Mouse (Mus musculus) C2C12 (cell line): Measurements from ENCODE around the gene Lhpp. TPM values are rescaled to one million over a fixed set of nuclear protein-coding genes. Genes with fewer than 3 reads are reported as not detected.

ENCODE experiments used
- H3K27me3 ChIP-seq: one replicate; pipeline ENCODE4 v1.6.1; 2011; ENCODE audit not compliant: control insufficient read depth, insufficient read depth, insufficient read length
- H3K36me3 ChIP-seq: one replicate; pipeline ENCODE4 v1.6.1; 2011; ENCODE audit not compliant: control insufficient read depth, insufficient read depth
- H3K4me3 ChIP-seq: one replicate; pipeline ENCODE4 v1.5.1; 2011; ENCODE audit warnings: mild to moderate bottlenecking, control low read depth; ENCODE audit not compliant: poor library complexity, insufficient read depth, severe bottlenecking
- H3K79me2 ChIP-seq: one replicate; pipeline ENCODE4 v1.6.1; 2011; ENCODE audit not compliant: control insufficient read depth, insufficient read depth
- H3K79me3 ChIP-seq: one replicate; pipeline ENCODE4 v1.6.1; 2011; ENCODE audit warnings: low read depth, control low read depth
- H3ac ChIP-seq: one replicate; pipeline ENCODE3; 2011; ENCODE audit warnings: low read depth; ENCODE audit not compliant: control insufficient read depth, insufficient read length
- CEBPB ChIP-seq: IDR thresholded peaks from one replicate; pipeline ENCODE4 v1.6.1; 2011; ENCODE audit warnings: low read depth, mild to moderate bottlenecking, control low read depth, moderate library complexity
- CTCF ChIP-seq: IDR thresholded peaks from one replicate; pipeline ENCODE4 v1.5.1; 2011; ENCODE audit not compliant: control insufficient read depth, insufficient read depth, insufficient read length
- FOSL1 ChIP-seq: IDR thresholded peaks from one replicate; pipeline ENCODE4 v1.8.0; 2011; ENCODE audit warnings: mild to moderate bottlenecking, low read length; ENCODE audit not compliant: poor library complexity, insufficient read depth, severe bottlenecking
- MAX ChIP-seq: IDR thresholded peaks from one replicate; pipeline ENCODE4 v1.6.1; 2011; ENCODE audit warnings: mild to moderate bottlenecking, control low read depth
- MYOD1 ChIP-seq: IDR thresholded peaks from one replicate; pipeline ENCODE4 v1.6.1; 2011; ENCODE audit warnings: low read depth; ENCODE audit not compliant: control insufficient read depth, insufficient read length
- MYOG ChIP-seq: IDR thresholded peaks from one replicate; pipeline ENCODE4 v1.6.1; 2011; ENCODE audit not compliant: control insufficient read depth, insufficient read length; ENCODE audit errors: extremely low read depth
- USF1 ChIP-seq: IDR thresholded peaks from one replicate; pipeline ENCODE4 v1.6.1; 2011; ENCODE audit warnings: low read depth, mild to moderate bottlenecking, control low read depth, moderate library complexity
- polyA plus RNA-seq: library from polyadenylated mRNA; unstranded; fragments of >200 nt; fragmentation: generic; extraction: Trizol; gene quantifications from one replicate; pipeline ENCODE4 v1.2.1, GENCODE M21; 2012; ENCODE audit warnings: missing spikeins

Gene Lhpp
- polyA plus RNA-seq, 1 experiment: 2.9 TPM

GRCm38 (mm10) chr7:132722401-132723370 lies 112.2 kb downstream of the Lhpp start:
- H3ac ChIP-seq: no peak overlapping the region
- H3K79me2 ChIP-seq: no peaks in the 10 kb centered on the region
- no peaks in the 10 kb centered on the region for H3K36me3 ChIP-seq
- no peaks in the 10 kb centered on the region for H3K27me3 ChIP-seq
- H3K79me3 ChIP-seq: no peaks in the 10 kb centered on the region
- no peak overlapping the region for H3K4me3 ChIP-seq
- TF ChIP-seq USF1 (no peak), FOSL1 (no peak), CTCF (no peak), MAX (no peak)

- Histone ChIP-seq H3K36me3 (no peaks in the 10 kb centered on the region), H3K27me3 (no peaks in the 10 kb centered on the region), H3ac (no peak overlapping the region), H3K4me3 (no peak overlapping the region), H3K79me3 (no peaks in the 10 kb centered on the region), H3K79me2 (no peaks in the 10 kb centered on the region)
- TF ChIP-seq USF1 (peak; percentile 66), CEBPB (no peak), MAX (peak; percentile 55)
Measured at GRCm38 (mm10) chr7:132723906-132724305, 113.5 kb downstream of the Lhpp start.

GRCm38 (mm10) chr7:132724501-132725062 lies 114.1 kb downstream of the Lhpp start:
- H3K79me2 ChIP-seq: no peaks in the 10 kb centered on the region
- no peak overlapping the region for H3K4me3 ChIP-seq
- no peak overlapping the region for H3ac ChIP-seq
- no peak for TF ChIP-seq CEBPB
- TF ChIP-seq MYOG: no peak
- TF ChIP-seq CTCF: no peak
- TF ChIP-seq MYOD1: no peak
- no peak for TF ChIP-seq USF1
- no peak for TF ChIP-seq MAX
- no peak for TF ChIP-seq FOSL1
- H3K79me3 ChIP-seq: no peaks in the 10 kb centered on the region
- no peaks in the 10 kb centered on the region for H3K36me3 ChIP-seq
- H3K27me3 ChIP-seq: no peaks in the 10 kb centered on the region

- TF ChIP-seq USF1 (no peak), MYOG (no peak), MYOD1 (no peak), CTCF (no peak), FOSL1 (no peak), MAX (no peak), CEBPB (no peak)
- Histone ChIP-seq H3K79me3 (no peaks in the 10 kb centered on the region), H3K4me3 (no peak overlapping the region), H3K27me3 (no peaks in the 10 kb centered on the region), H3ac (no peak overlapping the region), H3K79me2 (no peaks in the 10 kb centered on the region), H3K36me3 (no peaks in the 10 kb centered on the region)
Measured at GRCm38 (mm10) chr7:132726106-132726861, 115.8 kb downstream of the Lhpp start.

- no peaks in the 10 kb centered on the region for H3K27me3 ChIP-seq
- no peaks in the 10 kb centered on the region for H3K79me2 ChIP-seq
- TF ChIP-seq MYOG: no peak
- TF ChIP-seq CEBPB: no peak
- TF ChIP-seq MAX: no peak
- no peak for TF ChIP-seq MYOD1
- TF ChIP-seq USF1: no peak
- no peak for TF ChIP-seq FOSL1
- no peak for TF ChIP-seq CTCF
- H3K4me3 ChIP-seq: no peak overlapping the region
- H3K79me3 ChIP-seq: no peaks in the 10 kb centered on the region
- H3ac ChIP-seq: no peak overlapping the region
- no peaks in the 10 kb centered on the region for H3K36me3 ChIP-seq
Measured at GRCm38 (mm10) chr7:132729093-132729831, 118.8 kb downstream of the Lhpp start.
